Mouse (Mus musculus): ENCODE data around the gene Mtfr1l.

The Mtfr1l gene

GRCm38 (mm10) chr4:134534932-134535786 lies at the start of gene Mtfr1l:
Gene Mtfr1l (minus strand): TSS chr4:134535387.
- in situ Hi-C loops (cut with MboI; ENCODE audit: low sequenced_read_pairs): no loop called here

GRCm38 (mm10) chr4:134583513-134583912 lies 48.3 kb upstream of the Mtfr1l start:
- in situ Hi-C loops (cut with MboI; ENCODE audit: low sequenced_read_pairs): no loop called here

GRCm38 (mm10) chr4:134581365-134581764 lies 46.2 kb upstream of the Mtfr1l start:
- in situ Hi-C loops (cut with MboI; ENCODE audit: low sequenced_read_pairs): no loop called here

- in situ Hi-C loops (cut with MboI; ENCODE audit: low sequenced_read_pairs): no loop called here
These were observed 45.4 kb upstream of the Mtfr1l start for GRCm38 (mm10) chr4:134580351-134581148.

GRCm38 (mm10) chr4:134579620-134580019 lies 44.4 kb upstream of the Mtfr1l start:
- in situ Hi-C loops (cut with MboI; ENCODE audit: low sequenced_read_pairs): no loop called here

- in situ Hi-C loops (cut with MboI; ENCODE audit: low sequenced_read_pairs): no loop called here
These were observed 44.0 kb upstream of the Mtfr1l start for GRCm38 (mm10) chr4:134579212-134579611.

- in situ Hi-C loops (cut with MboI; ENCODE audit: low sequenced_read_pairs): no loop called here
These were observed 43.2 kb upstream of the Mtfr1l start for GRCm38 (mm10) chr4:134578407-134578806.

GRCm38 (mm10) chr4:134577281-134577680 lies 42.1 kb upstream of the Mtfr1l start:
- in situ Hi-C loops (cut with MboI; ENCODE audit: low sequenced_read_pairs): no loop called here

- in situ Hi-C loops (cut with MboI; ENCODE audit: low sequenced_read_pairs): no loop called here
These were observed 40.3 kb upstream of the Mtfr1l start for GRCm38 (mm10) chr4:134575486-134575885.

- in situ Hi-C loops (cut with MboI; ENCODE audit: low sequenced_read_pairs): no loop called here
These were observed 37.5 kb upstream of the Mtfr1l start for GRCm38 (mm10) chr4:134572449-134573300.

- in situ Hi-C loops (cut with MboI; ENCODE audit: low sequenced_read_pairs): no loop called here
These were observed 35.7 kb upstream of the Mtfr1l start for GRCm38 (mm10) chr4:134570704-134571451.

GRCm38 (mm10) chr4:134569831-134570230 lies 34.6 kb upstream of the Mtfr1l start:
- in situ Hi-C loops (cut with MboI; ENCODE audit: low sequenced_read_pairs): no loop called here

GRCm38 (mm10) chr4:134569205-134569604 lies 34.0 kb upstream of the Mtfr1l start:
- in situ Hi-C loops (cut with MboI; ENCODE audit: low sequenced_read_pairs): no loop called here

- in situ Hi-C loops (cut with MboI; ENCODE audit: low sequenced_read_pairs): no loop called here
These were observed 32.4 kb upstream of the Mtfr1l start for GRCm38 (mm10) chr4:134567377-134568226.

- in situ Hi-C loops (cut with MboI; ENCODE audit: low sequenced_read_pairs): no loop called here
These were observed 28.9 kb upstream of the Mtfr1l start for GRCm38 (mm10) chr4:134564093-134564492.

- in situ Hi-C loops (cut with MboI; ENCODE audit: low sequenced_read_pairs): no loop called here
These were observed 28.4 kb upstream of the Mtfr1l start for GRCm38 (mm10) chr4:134563624-134564023.

- in situ Hi-C loops (cut with MboI; ENCODE audit: low sequenced_read_pairs): no loop called here
These were observed 26.8 kb upstream of the Mtfr1l start for GRCm38 (mm10) chr4:134562014-134562413.

- in situ Hi-C loops (cut with MboI; ENCODE audit: low sequenced_read_pairs): no loop called here
These were observed 25.5 kb upstream of the Mtfr1l start for GRCm38 (mm10) chr4:134560699-134561098.

GRCm38 (mm10) chr4:134559154-134559553 lies 24.0 kb upstream of the Mtfr1l start:
- in situ Hi-C loops (cut with MboI; ENCODE audit: low sequenced_read_pairs): no loop called here
